Mouse (Mus musculus) kidney, adult 8-10 months (tissue): ENCODE results near the gene Nop53.
A peak's percentile ranks its signal among the peaks of the same experiment; 100 is the strongest.

Source experiments
- DNase-seq, 2 experiments: peaks; one replicate each; pipeline ENCODE4 v3.0.0; 2022

Nop53 gene

DNA sequence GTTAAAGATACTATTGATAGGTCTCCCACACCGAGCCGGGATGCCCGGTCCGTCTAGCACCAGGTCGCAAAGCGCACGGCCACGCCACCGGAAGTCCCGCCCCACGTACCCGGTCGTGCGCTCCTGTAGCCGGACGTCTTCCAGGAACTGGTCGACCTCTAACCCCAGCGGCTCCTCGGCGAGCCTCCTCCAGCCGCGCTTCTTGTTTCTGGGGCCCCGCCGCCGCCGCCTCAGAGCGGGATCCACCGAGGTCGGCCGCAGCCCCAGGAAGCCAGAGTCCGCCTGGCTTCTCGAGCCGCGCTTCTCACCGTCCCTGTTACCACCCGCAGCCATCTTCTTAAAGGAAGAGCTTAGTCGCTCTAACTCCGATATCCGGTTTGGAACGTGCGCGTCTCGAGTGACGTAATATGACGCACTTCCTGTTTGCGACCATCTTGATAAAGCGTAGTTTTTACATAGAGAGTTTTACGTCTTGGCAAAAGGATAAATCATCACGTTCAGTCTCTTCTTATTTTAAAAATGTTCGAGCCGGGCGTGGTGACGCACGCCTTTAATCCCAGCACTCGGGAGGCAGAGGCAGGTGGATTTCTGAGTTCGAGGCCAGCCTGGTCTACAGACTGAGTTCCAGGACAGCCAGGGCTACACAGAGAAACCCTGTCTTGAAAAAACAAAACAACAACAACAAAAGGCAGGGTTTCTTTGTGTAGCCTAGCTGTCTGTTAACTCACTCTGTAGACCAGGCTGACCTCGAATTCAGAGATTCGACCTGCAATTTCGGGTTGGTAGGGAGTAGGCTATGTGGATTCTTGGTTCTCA is at the start of gene Nop53:
TSS of gene Nop53 (minus strand) at position 354 of the 816 bp plus-strand sequence.
- peak; percentile 96 for DNase-seq

DNA sequence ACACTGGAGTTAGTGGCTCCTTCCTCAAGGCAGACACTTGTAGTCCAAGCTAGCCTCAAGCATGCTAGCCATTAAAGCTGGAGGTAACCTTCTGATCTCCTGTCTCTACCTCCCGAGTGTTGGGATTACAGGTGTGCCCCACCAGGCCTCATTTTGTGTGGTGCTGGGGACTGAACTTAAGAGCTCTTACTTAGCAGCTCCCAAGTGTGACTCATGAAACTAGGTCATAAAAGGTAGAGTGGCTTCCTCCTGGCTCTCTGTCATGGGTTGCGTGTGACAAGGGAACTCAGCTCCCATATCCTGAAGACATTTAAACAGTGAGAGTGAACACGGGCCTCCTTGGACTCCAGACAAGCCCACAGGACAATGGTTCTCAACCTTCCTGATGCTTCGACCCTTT is 47.9 kb upstream of the Nop53 start:
- no peak for DNase-seq

DNA sequence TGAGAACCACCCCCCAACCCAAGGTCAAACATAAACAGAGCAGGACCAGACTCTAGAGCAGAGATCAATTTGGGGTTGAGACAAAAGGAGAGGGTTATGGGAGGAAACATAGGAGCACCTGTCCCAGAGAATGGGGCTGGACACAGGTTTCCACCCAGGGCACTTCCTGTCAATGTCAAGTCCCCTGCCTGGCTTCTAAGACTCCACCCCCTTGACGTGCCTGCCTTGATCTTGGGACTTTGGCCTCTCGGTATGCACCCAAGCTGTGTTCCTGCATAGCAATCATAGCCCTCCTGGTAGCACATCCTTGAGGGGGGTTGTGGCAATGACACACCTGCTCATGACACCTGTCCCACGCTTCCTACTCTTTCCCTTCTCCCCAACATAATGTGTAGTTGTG is 47.3 kb upstream of the Nop53 start:
- peak; percentile 85 to 86 for DNase-seq

DNA sequence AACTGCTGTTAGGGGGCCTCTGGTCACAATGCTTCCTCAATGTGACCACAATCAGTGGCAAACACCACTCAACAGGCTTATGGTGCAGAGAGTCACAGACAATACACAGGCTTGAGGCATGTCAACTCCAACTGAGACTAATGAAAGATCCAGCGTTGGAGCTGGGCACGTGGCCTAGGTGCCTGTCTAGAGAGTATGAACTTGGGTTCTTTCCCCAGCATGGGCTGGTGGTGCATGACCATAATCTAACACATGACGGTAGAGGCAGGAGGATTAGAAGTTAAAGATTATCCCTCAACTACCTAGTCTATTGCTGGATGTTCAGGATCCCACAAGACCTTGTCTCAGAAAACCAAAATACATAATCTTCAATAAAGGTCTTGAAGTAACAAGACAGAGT is 45.9 kb upstream of the Nop53 start:
- peak; percentile 43 to 53 for DNase-seq

DNA sequence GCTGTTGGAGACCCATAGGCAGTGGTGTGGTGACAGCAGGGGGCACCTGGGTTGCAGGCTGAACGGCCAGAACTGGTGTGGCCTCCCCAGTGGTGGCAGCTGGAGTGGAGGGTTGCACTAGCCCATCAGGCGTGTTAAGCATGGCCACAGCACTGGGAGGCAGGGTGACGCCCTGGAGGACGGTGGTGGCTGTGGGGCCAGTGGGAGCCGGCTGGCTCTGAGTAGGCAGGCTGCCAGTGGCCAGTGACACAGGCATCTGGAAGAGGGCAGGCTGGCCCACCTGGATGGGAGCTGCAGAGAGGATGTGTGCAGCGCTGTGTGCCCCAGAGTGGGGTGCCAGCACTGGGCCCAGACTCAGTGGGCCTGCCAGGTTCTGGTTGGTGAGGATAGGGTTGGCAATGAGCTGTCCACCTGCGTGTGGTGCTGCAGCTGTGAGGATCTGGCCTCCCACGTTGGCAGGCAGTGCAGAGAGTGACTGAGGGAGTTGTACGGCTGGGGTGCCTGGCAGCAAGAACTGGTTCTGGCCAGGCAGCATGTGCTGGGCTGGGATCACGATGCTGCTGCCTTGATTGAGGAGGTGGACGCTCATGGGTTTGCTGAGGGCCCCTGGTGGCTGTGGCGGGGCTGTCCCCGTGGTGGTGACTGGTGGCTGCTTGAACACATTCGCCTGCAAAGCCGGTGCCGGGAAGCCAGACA is 41.9 kb upstream of the Nop53 start:
- DNase-seq = peak in 1 of 2 experiments; percentile 44

DNA sequence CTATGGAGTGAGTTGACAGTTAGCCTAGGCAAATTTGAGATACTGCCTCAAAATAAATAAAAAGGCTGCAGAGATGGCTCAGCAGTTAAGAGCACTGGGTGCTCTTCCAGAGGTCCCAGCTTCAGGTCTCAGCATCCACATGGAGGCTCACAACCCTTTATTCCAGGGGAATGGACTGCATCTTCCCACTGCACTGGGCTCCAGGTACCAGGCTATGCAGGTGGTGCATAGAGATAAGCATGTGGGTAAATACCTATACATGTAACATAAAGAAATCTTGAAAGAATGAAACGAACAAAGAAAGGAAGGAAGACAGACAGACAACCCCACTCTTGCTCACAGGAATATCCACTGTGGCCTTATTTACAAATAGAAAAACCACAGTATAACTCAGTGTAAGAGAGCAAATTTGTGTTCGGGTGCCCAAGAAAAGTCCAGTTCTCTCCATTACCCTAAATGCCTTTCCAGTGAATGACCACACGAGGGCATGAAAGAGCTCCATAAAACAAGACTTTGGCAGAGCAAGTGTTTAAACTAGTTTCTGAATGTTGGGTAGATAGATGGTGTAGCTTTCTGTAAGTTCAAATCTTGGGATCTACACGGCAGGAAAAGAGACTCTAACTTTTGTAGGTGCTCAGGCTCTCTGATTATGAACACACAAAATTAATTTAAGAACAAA is 37.0 kb upstream of the Nop53 start:
- DNase-seq = peak in 1 of 2 experiments; percentile 36

DNA sequence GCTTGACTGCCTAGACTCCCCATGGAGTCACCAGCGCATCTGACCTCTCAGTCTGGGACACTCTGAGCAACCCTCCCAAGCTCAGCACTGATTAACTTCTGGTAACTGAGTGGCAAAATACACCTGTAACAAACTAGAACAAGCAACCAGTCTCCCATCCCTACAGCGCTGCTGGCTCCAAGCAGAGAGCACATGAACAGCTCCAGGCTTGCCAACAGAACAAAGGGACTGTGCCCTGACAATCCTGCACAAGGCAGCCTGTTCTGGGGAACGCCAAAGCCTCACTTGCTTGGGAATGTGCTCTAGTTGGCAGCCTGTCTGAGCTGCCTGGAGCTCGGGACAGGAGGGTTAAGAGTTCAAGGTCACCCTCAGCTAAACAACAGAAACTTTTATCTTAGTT is 35.7 kb upstream of the Nop53 start:
- peak; percentile 85 to 92 for DNase-seq

DNA sequence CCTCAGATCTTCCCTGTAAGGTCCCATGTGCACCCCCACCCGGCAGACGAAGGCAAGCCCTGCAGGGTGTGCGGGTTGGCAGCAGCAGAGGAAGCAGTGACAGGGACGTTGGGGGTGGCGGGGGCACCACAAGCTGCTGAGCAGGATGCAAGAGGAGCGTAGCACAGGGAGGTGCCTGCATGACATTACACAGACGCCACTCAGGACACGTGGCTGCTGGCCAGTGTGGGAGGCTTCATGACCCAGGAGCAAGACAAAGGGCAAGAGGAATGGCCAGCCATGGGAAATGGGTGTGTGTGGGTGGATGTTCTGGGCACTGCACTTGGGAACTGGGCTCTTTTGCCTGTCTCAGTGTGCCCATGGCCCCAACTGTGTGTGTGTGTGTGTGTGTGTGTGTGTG is 34.4 kb upstream of the Nop53 start:
- peak; percentile 75 to 76 for DNase-seq

DNA sequence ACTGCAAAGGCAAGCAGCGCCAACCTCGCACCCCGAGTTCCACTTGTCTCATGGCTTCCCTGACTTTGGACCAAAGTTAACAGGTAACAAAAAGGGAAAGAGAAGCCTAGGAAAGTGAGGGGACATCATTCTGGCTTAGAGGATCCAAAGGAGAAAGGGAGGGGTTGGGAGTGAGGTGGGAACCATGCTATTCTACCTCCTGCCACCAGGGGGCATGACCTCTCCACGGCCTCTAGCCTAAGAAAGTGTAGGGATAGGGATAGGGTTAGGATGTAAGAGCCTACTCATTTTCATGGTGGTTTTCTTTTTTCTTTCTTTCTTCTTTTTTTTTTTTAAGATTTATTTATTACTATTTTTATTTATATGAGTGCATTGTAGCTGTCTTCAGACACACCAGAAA is 30.0 kb upstream of the Nop53 start:
- peak in 1 of 2 experiments; percentile 58 for DNase-seq

DNA sequence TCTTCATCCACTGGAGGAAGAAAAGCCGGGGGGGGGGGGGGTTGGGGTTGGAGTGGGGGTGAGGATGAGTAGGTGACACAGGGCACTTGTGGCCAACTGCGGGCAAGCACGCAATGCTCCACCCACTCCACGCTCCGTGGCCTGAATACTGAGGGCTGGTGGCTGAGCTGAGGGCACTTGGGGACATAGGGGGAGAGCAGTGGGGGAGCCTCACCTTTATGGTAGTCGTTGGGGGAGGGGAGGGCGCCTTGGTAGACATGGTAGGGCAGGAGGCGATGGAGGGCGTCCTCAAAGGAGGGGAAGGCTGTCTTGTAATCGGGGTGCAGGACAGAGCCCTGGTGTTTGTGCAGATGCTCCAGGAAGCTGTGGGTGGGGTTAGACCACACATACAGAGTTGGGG is 29.6 kb upstream of the Nop53 start:
- no peak for DNase-seq

DNA sequence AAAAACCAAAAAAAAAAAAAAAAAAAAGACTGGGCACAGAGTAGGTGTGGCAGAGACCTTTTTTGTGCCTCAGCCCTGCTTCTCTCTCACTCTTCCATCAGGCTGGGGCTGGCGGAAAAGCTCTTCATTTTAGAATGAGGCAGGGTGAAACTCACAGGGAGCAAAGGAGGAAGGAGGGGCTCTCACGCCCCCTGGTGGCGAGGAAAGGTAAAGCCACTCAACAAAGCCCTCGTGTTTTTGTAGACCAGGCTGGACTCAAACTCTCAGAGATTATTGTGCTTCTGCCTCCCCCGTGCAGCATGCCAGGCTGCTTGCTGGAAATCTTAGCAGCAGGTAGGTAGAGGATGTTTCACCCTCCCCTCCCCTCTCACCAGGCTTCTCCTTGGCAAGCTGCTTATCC is 28.8 kb upstream of the Nop53 start:
- peak in 1 of 2 experiments; percentile 70 for DNase-seq

DNA sequence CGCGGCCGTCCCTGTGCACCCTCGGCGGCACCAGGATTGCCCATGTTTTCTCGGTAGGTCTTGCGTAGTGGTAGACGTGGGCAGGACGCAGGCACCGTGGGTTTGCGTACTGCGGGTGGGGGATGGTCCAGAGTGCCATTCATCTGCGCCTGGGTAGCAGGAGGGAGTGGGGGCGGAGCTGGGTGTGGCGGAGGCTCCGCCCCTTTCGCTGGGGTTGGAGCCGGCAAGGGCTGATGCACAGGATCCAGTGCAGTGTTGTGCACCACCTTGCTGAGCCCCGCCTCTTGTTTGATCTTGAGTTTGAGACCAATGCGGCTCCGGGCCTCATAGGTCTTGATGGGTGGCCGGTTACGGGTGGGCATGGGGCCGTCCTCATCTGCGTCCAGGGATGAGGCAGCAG is 26.4 kb upstream of the Nop53 start:
- no peak for DNase-seq

DNA sequence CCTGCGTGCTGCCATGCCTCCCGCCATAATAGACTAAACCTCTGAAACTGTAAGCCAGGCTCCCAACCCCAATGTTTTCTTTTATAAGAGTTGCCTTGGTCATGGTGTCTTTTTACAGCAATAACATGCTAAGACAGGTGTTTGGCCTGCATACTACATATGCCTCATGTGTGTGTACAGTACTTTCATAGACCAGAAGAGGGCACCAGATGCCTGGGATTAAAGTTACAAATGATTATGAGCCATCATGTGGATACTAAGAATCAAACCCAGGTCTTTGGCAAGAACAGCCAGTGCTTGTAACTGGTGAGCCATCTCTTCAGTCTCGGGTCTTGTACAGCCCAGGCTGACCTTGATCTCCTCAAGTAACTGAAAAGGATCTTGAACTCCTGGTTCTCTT is 23.8 kb upstream of the Nop53 start:
- no peak for DNase-seq

DNA sequence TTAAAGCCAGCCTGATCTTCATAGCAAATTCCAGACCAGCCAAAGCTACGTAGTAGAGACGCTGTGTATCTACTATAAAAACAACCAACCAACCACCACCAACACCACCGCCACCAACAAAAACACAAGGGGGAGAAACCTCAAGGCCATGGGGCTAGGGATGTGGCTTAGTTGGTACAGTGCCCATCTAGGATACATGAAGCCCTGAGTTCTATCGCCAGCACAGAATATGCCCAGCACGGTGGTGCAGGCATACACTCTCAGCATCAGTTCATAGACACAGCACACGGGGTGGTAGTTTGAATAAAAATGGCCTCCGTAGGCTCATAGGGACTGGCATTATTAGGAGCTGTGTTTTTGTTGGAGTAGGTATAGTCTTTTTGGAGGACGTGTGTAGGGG is 22.4 kb upstream of the Nop53 start:
- DNase-seq = no peak

DNA sequence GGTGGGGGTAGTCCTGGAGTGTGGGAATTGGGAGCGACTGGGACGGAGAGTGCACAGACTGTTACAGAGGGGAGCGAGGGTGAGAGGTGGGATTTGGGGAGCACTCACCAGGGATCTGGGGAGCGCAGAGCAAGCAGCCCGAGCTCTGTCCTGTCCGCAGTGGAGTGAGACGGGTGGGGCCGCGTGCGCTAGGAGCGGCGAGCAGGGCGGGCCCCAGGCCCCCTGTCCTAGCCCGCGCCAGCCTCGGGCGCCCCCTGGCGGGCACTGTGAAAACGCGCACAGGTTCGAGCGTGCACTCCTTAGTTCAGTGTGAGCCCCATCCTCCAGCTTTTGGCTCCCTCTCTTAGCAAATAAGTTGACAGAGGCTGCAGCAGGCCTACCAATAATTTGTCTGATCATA is 21.4 kb upstream of the Nop53 start, which contains the start of gene Ehd2:
TSS of gene Ehd2 (minus strand) at position 256 of the 400 bp plus-strand sequence.
- peak; percentile 53 to 58 for DNase-seq

DNA sequence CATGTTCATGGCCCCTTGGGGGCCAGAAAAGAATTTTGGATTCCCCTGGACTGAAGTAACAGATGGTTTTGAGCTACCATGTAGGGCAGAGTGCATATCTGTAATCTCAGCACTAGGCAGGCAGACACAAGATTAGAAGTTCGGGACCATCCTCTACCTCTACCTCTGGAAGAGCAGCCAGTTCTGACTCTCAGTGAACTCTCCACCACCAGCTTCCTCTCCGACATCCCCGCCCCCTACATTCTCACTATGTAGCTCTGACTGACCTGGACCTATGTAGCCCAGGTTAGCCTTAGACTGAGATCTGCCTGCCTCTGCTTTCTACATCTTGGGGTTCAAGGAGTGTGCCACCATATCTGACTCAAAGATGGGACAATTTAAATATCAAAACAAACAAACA is 20.6 kb upstream of the Nop53 start:
- no peak for DNase-seq

DNA sequence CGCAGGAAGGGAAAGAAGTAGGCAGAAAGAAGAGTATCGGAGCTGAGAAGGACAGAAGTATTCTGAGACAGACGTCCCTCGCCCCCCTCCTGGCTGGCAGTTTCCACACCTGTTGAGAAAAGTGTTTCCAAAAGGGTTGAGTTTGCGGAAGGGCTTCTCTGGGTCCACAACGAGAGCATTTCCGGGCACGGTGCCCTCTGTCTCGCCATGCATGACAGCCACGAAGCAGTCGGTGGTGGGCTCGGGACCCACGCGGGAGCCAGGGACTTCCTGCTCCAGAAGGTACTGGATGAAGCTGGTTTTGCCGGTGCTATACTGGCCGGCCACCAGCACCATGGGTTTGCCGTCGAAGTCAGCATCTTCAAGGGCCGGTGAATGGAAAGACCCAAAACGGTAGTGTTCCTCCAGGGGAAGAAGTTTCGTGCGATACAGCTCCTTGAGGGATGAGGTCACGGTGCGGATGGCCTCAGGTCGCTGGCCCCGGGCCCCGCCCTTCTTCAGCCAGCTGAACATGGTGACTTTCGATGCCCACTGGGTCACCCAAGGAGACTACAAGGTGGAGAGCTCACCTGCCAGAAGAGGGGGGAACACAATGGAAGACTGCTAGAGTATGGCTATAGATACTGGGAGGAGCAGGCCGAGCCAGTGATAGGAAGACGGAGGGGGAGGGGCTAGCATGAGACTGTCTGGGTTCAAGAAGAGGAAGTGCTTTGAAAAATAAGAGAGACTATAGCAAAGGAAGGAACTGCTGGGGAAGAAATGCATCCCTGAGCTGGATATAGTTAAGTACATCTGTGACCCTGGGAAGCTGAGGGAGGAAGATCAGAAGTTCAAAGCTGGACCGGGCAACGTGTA is 18.2 kb upstream of the Nop53 start:
- DNase-seq = no peak

DNA sequence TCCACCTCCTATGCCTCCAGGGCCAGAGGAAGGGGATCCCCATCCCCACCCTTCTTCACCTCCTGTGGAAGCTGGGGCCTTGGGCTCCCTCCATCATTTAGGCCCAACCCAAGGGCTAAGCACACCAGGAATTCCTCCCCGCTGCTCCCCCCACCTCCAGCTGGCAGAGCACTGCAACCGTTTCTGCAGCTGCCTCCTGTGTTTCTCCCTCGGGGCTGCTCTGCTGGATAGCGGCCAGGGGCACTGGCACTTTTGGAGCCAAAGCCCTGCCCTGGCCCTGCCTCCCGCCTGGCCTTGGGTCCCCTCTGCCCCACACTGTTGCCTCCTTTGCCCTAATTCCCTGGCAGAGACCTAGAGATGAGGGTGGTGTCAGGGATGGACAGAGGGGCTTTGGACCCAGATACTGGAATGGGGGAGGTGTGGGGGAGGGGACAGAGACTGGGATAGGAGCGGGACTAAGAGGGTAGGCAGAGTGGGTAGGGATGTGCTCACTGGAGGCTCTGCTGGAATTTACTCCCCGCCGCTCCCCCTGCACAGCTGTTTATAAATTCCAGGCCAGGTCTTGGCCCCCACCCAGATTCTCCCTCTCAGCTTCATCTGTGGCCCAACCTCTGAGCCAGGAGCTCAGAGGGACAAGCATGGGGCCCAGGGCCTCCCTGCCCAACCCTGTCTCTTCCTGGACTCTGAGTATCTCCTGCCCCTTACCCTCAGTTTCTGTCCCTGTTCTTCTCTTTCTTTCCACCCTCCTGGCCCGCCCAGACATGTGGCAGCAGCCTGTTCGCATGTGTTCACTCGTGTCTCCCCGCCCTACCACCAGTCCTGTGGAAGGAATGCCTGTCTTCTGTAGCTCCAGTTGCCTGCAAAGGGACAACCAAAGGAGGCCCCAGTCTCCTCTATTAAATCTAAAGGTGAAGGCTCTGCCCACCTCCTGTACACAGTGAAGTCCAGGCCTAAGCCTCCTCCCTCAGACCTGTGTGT is 16.7 kb upstream of the Nop53 start:
- DNase-seq = peak; percentile 84 to 89

DNA sequence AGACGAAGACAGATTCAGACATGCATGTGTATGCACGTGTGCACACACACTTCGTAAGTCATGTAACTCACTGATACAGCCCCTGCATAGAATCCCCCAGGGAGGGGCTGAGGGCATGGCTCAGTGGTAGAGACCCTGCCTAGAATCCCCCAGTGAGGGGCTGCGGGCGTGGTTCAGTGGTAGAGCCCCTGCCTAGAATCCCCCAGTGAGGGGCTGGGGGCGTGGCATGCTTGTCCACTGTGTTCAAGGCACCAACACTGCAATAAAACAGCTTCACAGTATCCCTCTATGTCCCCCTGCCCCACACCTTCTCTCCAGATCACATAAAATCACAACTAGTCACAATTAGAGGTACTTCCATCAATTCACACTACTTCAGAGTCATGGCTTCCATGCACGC is 15.9 kb upstream of the Nop53 start:
- DNase-seq = no peak

DNA sequence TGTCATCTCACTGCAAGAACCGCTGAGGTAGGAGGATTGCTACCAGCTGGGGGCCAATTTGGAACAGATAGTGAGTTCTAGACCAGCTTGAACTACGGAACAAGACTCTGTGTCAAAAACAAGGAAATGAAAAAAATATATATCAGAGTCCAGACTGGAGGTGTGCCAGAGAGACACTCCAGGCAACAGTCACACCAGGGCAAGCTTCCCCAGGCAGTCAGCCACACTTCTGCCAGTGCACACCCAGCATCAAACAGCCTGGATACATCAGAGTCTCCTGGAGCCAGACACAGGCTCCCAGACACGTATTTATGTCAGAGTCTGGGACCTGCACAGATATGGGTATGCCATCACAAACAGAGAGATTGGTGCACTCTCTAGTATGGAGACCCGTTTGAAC is 15.4 kb upstream of the Nop53 start:
- DNase-seq = no peak

DNA sequence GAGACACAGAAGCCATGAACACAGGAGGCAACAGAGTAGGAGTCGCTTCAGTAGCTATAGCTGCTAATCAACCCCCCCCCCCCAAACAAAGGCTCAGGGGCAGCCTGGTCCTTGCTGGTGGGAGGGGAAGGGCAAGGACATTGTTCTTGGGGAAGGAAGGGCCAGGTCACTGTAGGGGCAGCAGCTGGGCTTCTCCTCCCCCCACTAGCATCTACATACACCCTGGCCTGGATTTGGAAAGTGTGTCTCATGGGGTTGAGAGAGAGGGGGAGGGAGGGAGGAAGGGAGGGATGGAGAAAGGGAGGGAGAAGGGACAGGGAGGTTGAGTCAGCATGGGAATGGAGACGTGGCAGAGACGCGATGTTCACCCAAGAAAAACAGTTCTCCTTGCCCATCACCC is 14.8 kb upstream of the Nop53 start:
- no peak for DNase-seq

DNA sequence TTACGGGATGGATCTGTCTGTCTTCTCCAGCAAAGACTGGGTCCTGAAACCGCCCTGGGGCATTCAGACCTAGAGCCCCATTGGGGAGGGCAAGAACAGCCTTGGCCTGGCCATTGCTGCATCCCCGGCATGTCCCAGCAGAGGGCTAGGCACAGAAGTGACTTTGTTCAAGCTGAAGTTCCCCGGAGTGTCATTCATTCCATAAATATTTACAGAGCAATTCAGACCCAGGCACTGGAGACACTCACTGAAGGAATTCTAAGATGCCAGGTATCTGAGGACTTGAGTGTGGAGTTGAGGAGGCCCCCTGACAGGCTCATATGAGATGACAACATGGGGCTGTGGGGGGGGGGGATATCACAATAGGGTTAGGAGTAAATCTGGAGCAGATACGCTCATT is 10.3 kb upstream of the Nop53 start:
- no peak for DNase-seq
